Mouse (Mus musculus) CH12.LX (cell line): ENCODE data around the gene Tnfrsf14. TPM values are rescaled to one million over a fixed set of nuclear protein-coding genes. Genes with fewer than 3 reads are reported as not detected.

Experiments
- DNase-seq: peaks from one replicate; pipeline ENCODE4 v3.0.0-alpha.2; 2013; ENCODE audit errors: extremely low read depth
- H3K27ac ChIP-seq: 2 replicates; pipeline ENCODE4 v1.5.1; 2012; ENCODE audit warnings: low read depth, mild to moderate bottlenecking, control low read depth, moderate library complexity; ENCODE audit not compliant: insufficient read depth
- H3K27me3 ChIP-seq: replicated peaks from 2 replicates; pipeline ENCODE3; 2012; ENCODE audit warnings: inconsistent platforms
- H3K36me3 ChIP-seq, 2 experiments: replicated peaks in 1 of 2; 2 replicates each; pipeline versions ENCODE3 to v1.6.1; 2012; ENCODE audit warnings: inconsistent platforms in 1 of 2, low read length in 1 of 2, mild to moderate bottlenecking in 1 of 2, mixed read lengths in 1 of 2, moderate library complexity in 1 of 2; ENCODE audit not compliant: control insufficient read depth in 1 of 2, insufficient read depth in 1 of 2
- H3K4me1 ChIP-seq, 2 experiments: 2 replicates each; pipeline ENCODE4 v1.6.1; 2012; ENCODE audit warnings: inconsistent platforms in 1 of 2, moderate library complexity in 1 of 2; ENCODE audit not compliant: insufficient read depth in 2 of 2, control insufficient read depth in 1 of 2
- H3K4me2 ChIP-seq: 2 replicates; pipeline ENCODE4 v1.6.1; 2012; ENCODE audit warnings: low read depth, mild to moderate bottlenecking, control low read depth; ENCODE audit not compliant: poor library complexity, insufficient read depth, severe bottlenecking
- H3K4me3 ChIP-seq, 3 experiments: fragments of 150-350 bp in 1 of 3; sonication (generic) in 1 of 3; replicated peaks in 1 of 3; 2 replicates each; pipeline versions ENCODE3 to v1.5.1; 2011 to 2012; ENCODE audit warnings: low read depth in 2 of 3, low read length in 2 of 3, mild to moderate bottlenecking in 2 of 3, moderate library complexity in 2 of 3, control low read depth in 1 of 3, improper control_type of control experiment in 1 of 3, inconsistent platforms in 1 of 3, mixed read lengths in 1 of 3; ENCODE audit not compliant: poor library complexity in 1 of 3
- H3K79me2 ChIP-seq: replicated peaks from 2 replicates; pipeline ENCODE4 v1.6.1; 2012; ENCODE audit warnings: mild to moderate bottlenecking, moderate library complexity; ENCODE audit not compliant: control insufficient read depth, poor library complexity, insufficient read depth, severe bottlenecking; ENCODE audit errors: extremely low read depth
- H3K9ac ChIP-seq: 2 replicates; pipeline ENCODE4 v1.6.1; 2012; ENCODE audit warnings: low read depth, mild to moderate bottlenecking, control low read depth, moderate library complexity; ENCODE audit not compliant: insufficient read depth
- H3K9me3 ChIP-seq: replicated peaks from 2 replicates; pipeline ENCODE3; 2012; ENCODE audit warnings: low read length, inconsistent platforms, mixed read lengths
- BHLHE40 ChIP-seq: IDR thresholded peaks from 2 replicates; pipeline ENCODE4 v1.6.1; 2011; ENCODE audit warnings: mild to moderate bottlenecking, low read depth, low read length, improper control_type of control experiment
- CHD1 ChIP-seq: IDR thresholded peaks from 2 replicates; pipeline ENCODE4 v1.6.1; 2012; ENCODE audit warnings: low read depth, low read length, improper control_type of control experiment, inconsistent platforms
- CTCF ChIP-seq, 2 experiments: IDR thresholded peaks in 1 of 2; conservative IDR thresholded peaks in 1 of 2; 2 replicates each; pipeline ENCODE4 v1.5.1; 2011 to 2012; ENCODE audit warnings: low read depth in 2 of 2, low read length in 2 of 2, improper control_type of control experiment in 1 of 2, inconsistent platforms in 1 of 2, mild to moderate bottlenecking in 1 of 2, moderate library complexity in 1 of 2
- MXI1 ChIP-seq: IDR thresholded peaks from 2 replicates; pipeline ENCODE4 v1.6.1; 2011; ENCODE audit warnings: mild to moderate bottlenecking, low read depth, low read length, improper control_type of control experiment
- POLR2AphosphoS2 ChIP-seq: IDR thresholded peaks from 2 replicates; pipeline ENCODE4 v1.6.1; 2011; ENCODE audit warnings: low read depth, low read length, improper control_type of control experiment
- RAD21 ChIP-seq: IDR thresholded peaks from 2 replicates; pipeline ENCODE4 v1.6.1; 2011; ENCODE audit warnings: low read depth, mild to moderate bottlenecking, low read length, improper control_type of control experiment, moderate library complexity
- RCOR1 ChIP-seq: conservative IDR thresholded peaks from 2 replicates; pipeline ENCODE4 v1.6.1; 2012; ENCODE audit warnings: low read depth, mild to moderate bottlenecking, inconsistent platforms, low read length, improper control_type of control experiment
- SIN3A ChIP-seq: IDR thresholded peaks from 2 replicates; pipeline ENCODE4 v1.6.1; 2012; ENCODE audit warnings: low read length, improper control_type of control experiment, inconsistent platforms
- SMC3 ChIP-seq: IDR thresholded peaks from 2 replicates; pipeline ENCODE4 v1.6.1; 2011; ENCODE audit warnings: low read depth, low read length, improper control_type of control experiment
- ZNF384 ChIP-seq: IDR thresholded peaks from 2 replicates; pipeline ENCODE4 v1.6.1; 2012; ENCODE audit warnings: low read depth, low read length, improper control_type of control experiment, inconsistent platforms
- dilution Hi-C: fragments of 300-500 bp; cut with MboI; formaldehyde crosslinking; loops from 2 replicates; pipeline ENCODE4 v1.14.3; 2020; ENCODE audit warnings: low sequenced_read_pairs; ENCODE audit not compliant: extremely low pct_unique_long_range_greater_than_20kb, extremely low pct_ligation_motif_present
- in situ Hi-C: fragments of 300-500 bp; cut with MboI; formaldehyde crosslinking; loops from 3 replicates; pipeline ENCODE4 v1.14.3; 2019; ENCODE audit warnings: low sequenced_read_pairs, low pct_ligation_motif_present, low pct_unique_long_range_greater_than_20kb, mixed read lengths
- polyA plus RNA-seq: library from polyadenylated mRNA; unstranded; fragments of >175 nt; gene quantifications from 2 replicates; pipeline ENCODE4 v1.2.1, GENCODE M21; 2012; ENCODE audit warnings: low read depth; ENCODE audit not compliant: insufficient read length
- total RNA-seq, 2 experiments: library from RNA; depleted of rRNA; stranded (reverse); fragments of 300-350 nt in 1 of 2; fragments of >200 nt in 1 of 2; gene quantifications; 2 replicates each; pipeline ENCODE4 v1.2.3; 2012 to 2014

Tnfrsf14 gene
- total and polyA plus RNA-seq, 3 experiments: 20.0 to 109 (median 25.9) TPM

GRCm38 (mm10) chr4:154972546-154972945, 44.2 kb upstream of the Tnfrsf14 start:
- Histone ChIP-seq H3K36me3 (peaks cover 89 to 98% of the 10 kb centered on the region in 2 experiments), H3K27ac (no peak overlapping the region), H3K4me2 (no peak overlapping the region), H3K9ac (no peak overlapping the region), H3K4me3 (no peak overlapping the region), H3K27me3 (no peaks in the 10 kb centered on the region), H3K79me2 (peaks cover 12% of the 10 kb centered on the region), H3K9me3 (no peaks in the 10 kb centered on the region), H3K4me1 (peaks cover 0 to 3% of the 10 kb centered on the region in 2 experiments; a peak in 2 of 4 replicates)
- dilution Hi-C loops (no loop called here), in situ Hi-C loops (loop anchor here (25.0 kb wide), 1 partner anchor 265 kb away; the partner anchor contains the start of gene Faap20)
- no peak for TF ChIP-seq BHLHE40
- TF ChIP-seq RAD21: no peak
- no peak for TF ChIP-seq POLR2AphosphoS2
- DNase-seq: no peak

DNA sequence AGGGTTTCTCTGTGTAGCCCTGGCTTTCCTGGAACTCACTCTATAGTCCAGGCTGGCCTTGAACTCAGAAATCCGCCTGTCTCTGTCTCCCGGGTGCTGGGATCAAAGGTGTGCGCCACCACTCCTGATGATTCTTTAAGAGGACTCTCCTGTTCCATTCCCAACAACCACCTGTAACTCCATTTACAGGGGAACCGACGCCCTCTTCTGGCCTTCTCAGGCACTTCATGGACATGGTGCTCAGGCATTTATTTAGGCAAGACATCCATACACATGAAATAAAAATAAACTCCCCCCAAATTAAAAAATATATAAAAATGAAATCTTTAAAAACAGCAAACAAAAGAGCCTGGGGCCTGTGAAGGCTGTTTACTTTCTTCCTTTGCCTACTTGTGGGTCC, 38.8 kb upstream of the Tnfrsf14 start:
- peaks cover 37 to 64% of the 10 kb centered on the region in 2 experiments for H3K36me3 ChIP-seq
- no peak overlapping the region for H3K27ac ChIP-seq
- peak; percentile 41 for DNase-seq
- in situ Hi-C loops: loop anchor here (25.0 kb wide), 1 partner anchor 270 kb away; the partner anchor contains the start of gene Faap20
- dilution Hi-C loops: no loop called here
- no peaks in the 10 kb centered on the region for H3K9me3 ChIP-seq
- no peak overlapping the region for H3K4me3 ChIP-seq
- TF ChIP-seq SMC3: peak; percentile 61
- no peak for TF ChIP-seq SIN3A
- peak; percentile 17 to 64; a peak in 3 of 4 replicates for TF ChIP-seq CTCF (conservative IDR thresholded peaks at IDR 0.05 in 1 of 2, IDR thresholded peaks at IDR 0.05 in 1 of 2; ENCODE audit: low read depth in 2 of 2, low read length in 2 of 2)
- no peak for TF ChIP-seq CHD1
- peak; percentile 46 for TF ChIP-seq RAD21
- no peak for TF ChIP-seq RCOR1
- no peak; the same call in none of the 2 replicates for TF ChIP-seq ZNF384
- no peak for TF ChIP-seq MXI1
- H3K4me2 ChIP-seq: no peak overlapping the region
- H3K79me2 ChIP-seq: peaks cover 46% of the 10 kb centered on the region
- peaks cover 17 to 39% of the 10 kb centered on the region in 2 experiments for H3K4me1 ChIP-seq
- H3K9ac ChIP-seq: no peak overlapping the region
- H3K27me3 ChIP-seq: peaks cover 11% of the 10 kb centered on the region

GRCm38 (mm10) chr4:154965856-154966255, 37.5 kb upstream of the Tnfrsf14 start:
- dilution Hi-C loops (no loop called here), in situ Hi-C loops (loop anchor here (25.0 kb wide), 1 partner anchor 271 kb away; the partner anchor contains the start of gene Faap20)
- Histone ChIP-seq H3K9me3 (no peaks in the 10 kb centered on the region), H3K4me1 (peaks cover 17 to 51% of the 10 kb centered on the region in 2 experiments), H3K4me2 (peak overlapping the region; percentile 4; the same call in 1 of the 2 replicates), H3K4me3 (no peak overlapping the region), H3K36me3 (peaks cover 24 to 51% of the 10 kb centered on the region in 2 experiments), H3K27me3 (peaks cover 22% of the 10 kb centered on the region), H3K9ac (no peak overlapping the region; the same call in 1 of the 2 replicates), H3K27ac (no peak overlapping the region), H3K79me2 (peaks cover 46% of the 10 kb centered on the region)
- DNase-seq: no peak
- TF ChIP-seq BHLHE40 (no peak), SMC3 (no peak), RAD21 (no peak)
